Mouse (Mus musculus): ENCODE measurements around the gene Fhad1. TPM values are rescaled to one million over a fixed set of nuclear protein-coding genes. Genes with fewer than 3 reads are reported as not detected.

Gene Fhad1
- polyA plus RNA-seq, 1 experiment from 2014 or later = 4.9 TPM

DNA sequence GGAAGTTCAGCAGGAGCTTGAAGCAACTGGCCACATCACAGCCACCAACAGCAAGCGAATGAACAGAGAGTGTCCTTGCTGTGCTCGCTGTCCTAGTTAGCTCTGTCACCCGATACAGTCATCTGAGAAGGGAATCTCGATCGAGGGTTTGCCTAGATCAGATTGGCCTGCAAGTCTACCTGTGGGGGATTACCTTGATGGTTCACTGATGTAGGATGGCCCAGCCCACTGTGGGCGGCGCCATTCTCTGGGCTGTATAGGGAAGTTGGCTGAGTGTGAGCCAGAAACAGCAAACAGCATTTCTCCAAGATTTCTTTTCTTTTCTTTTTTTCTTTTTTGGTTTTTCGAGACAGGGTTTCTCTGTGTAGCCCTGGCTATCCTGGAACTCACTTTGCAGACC, 150.4 kb downstream of the Fhad1 start:
- ATAC-seq (ENCODE audit: low FRiP score, low TSS enrichment) (no peak), DNase-seq (ENCODE audit: low spot score) (no peak)
- Histone ChIP-seq H3K4me1 (replicated peaks; ENCODE audit: control insufficient read depth, insufficient read depth) (peaks cover 7% of the 10 kb centered on the region; the same call in 1 of the 2 replicates), H3K36me3 (ENCODE audit: control insufficient read depth, insufficient read depth, low read length) (peaks cover 4% of the 10 kb centered on the region), H3K9ac (ENCODE audit: low read length) (no peak overlapping the region), H3K27ac (replicated peaks) (no peak overlapping the region), H3K9me3 (ENCODE audit: control insufficient read depth, low read length) (no peaks in the 10 kb centered on the region), H3K27me3 (ENCODE audit: control insufficient read depth, insufficient read depth, low read length) (no peaks in the 10 kb centered on the region), H3K4me3 (ENCODE audit: low read depth, low read length) (no peak overlapping the region), H3K4me2 (replicated peaks; ENCODE audit: low read depth) (no peak overlapping the region)
- WGBS = 97% methylated on average over 8 of the region's 8 CpGs
- TF ChIP-seq EP300 (optimal IDR thresholded peaks at IDR 0.05) (no peak), CTCF (IDR thresholded peaks at IDR 0.05; ENCODE audit: low read depth) (no peak)

DNA sequence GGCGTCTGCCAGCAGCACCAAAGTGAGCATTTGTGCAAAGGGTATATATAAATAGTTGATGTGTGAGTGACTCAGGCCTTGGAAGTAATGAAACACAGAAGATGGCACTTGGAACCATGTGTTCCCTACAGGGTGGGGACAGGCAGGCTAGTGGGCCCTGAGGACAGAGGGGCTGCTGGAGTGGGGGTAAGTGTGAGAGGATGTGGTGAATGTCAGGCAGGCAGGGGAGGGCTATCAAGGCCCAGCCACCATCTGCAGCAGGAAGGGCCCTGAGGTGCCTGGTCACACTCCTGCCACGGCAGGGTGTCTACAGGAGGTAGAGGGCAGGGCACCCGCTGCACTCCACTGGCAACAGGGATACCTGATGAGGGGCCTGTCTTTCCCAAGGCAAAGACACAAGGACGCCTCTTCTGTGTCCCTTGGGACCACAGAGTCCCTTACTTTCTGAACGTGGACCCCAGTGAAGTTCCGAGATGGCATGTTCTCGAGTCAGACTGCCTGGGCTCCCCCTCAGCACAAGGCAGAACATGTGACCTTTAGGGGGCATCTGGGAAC, 151.1 kb downstream of the Fhad1 start:
- Histone ChIP-seq H3K9me3 (ENCODE audit: control insufficient read depth, low read length) (no peaks in the 10 kb centered on the region), H3K4me1 (replicated peaks; ENCODE audit: control insufficient read depth, insufficient read depth) (peaks cover 5% of the 10 kb centered on the region; the same call in 1 of the 2 replicates), H3K36me3 (ENCODE audit: control insufficient read depth, insufficient read depth, low read length) (peaks cover 6% of the 10 kb centered on the region), H3K27ac (replicated peaks) (0 out of 2 replicates have a peak overlapping the region, but pooled peaks have one; percentile 30), H3K27me3 (ENCODE audit: control insufficient read depth, insufficient read depth, low read length) (no peaks in the 10 kb centered on the region), H3K4me3 (ENCODE audit: low read depth, low read length) (no peak overlapping the region), H3K9ac (ENCODE audit: low read length) (no peak overlapping the region), H3K4me2 (replicated peaks; ENCODE audit: low read depth) (no peak overlapping the region)
- 83% methylated on average over 7 of the region's 7 CpGs for WGBS
- no peak for DNase-seq (ENCODE audit: low spot score)
- ATAC-seq (ENCODE audit: low FRiP score, low TSS enrichment) = no peak
- TF ChIP-seq CTCF (IDR thresholded peaks at IDR 0.05; ENCODE audit: low read depth) (no peak), EP300 (optimal IDR thresholded peaks at IDR 0.05) (no peak)

DNA sequence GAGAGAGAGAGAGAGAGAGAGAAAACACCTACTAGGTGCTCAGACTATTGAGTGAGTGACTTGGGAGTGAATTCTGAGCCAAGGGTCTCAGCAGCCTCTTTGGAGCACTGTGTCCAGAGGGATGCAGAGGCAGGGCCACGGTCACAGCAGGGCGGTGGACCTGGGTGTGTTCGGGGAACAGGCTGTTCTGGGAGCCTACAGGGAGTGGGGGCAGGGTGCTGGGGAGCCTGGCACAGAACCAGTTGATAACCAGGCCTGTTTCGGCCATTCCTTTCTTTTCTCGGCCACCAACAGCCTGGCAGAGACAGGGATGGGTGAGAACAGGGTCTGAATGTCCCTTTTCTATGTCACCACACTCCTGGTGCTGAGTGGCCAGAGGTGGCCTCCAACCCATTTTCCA, 152.0 kb downstream of the Fhad1 start:
- Histone ChIP-seq H3K4me3 (ENCODE audit: low read depth, low read length) (no peak overlapping the region), H3K36me3 (ENCODE audit: control insufficient read depth, insufficient read depth, low read length) (peaks cover 7% of the 10 kb centered on the region), H3K4me1 (replicated peaks; ENCODE audit: control insufficient read depth, insufficient read depth) (peaks cover 5% of the 10 kb centered on the region; the same call in 1 of the 2 replicates), H3K4me2 (replicated peaks; ENCODE audit: low read depth) (no peak overlapping the region), H3K9me3 (ENCODE audit: control insufficient read depth, low read length) (no peaks in the 10 kb centered on the region), H3K27me3 (ENCODE audit: control insufficient read depth, insufficient read depth, low read length) (no peaks in the 10 kb centered on the region), H3K9ac (ENCODE audit: low read length) (no peak overlapping the region), H3K27ac (replicated peaks) (no peak overlapping the region)
- DNase-seq (ENCODE audit: low spot score) = peak; percentile 73
- WGBS = 69% methylated on average over 5 of the region's 5 CpGs
- TF ChIP-seq CTCF (IDR thresholded peaks at IDR 0.05; ENCODE audit: low read depth) = no peak
- no peak for TF ChIP-seq EP300 (optimal IDR thresholded peaks at IDR 0.05)
- ATAC-seq (ENCODE audit: low FRiP score, low TSS enrichment) = peak; percentile 35; the same call in 1 of the 2 replicates

DNA sequence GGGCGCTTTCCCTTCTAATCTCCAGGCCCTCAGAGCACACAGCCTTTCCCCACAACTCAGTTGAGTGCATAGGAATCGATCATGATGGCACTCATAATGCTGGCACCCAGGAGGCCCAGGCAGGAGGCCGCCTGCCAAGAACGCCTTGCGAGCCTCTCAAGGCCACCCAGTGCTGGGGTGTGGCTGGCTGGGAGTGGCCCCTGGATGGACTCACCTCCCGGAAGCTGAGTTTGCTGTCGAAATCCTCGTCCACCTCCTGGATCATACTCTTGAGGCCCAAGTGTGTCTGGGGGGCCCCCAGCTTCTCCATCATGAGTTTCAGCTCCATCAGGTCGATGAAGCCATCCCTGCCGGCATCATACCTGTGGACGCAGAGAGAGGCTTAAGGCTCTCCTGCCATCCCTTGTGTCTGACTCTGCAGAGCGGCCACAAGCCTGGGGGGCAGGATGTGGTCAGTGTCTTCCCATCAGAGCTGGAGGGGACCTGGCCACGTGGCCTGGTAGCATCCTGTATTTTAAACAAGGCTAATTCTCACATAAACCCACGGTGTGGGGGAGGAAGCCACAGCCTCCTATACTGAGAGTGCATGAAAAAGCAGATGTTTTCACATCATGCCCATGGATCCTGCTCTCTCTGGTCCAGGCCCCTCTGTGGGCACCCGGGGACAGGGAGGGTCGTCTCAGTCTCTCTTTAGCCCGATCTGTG, 153.1 kb downstream of the Fhad1 start:
- no peaks in the 10 kb centered on the region for H3K9me3 ChIP-seq (ENCODE audit: control insufficient read depth, low read length)
- H3K4me3 ChIP-seq (ENCODE audit: low read depth, low read length) = no peak overlapping the region
- 81% methylated on average over 17 of the region's 17 CpGs for WGBS
- H3K36me3 ChIP-seq (ENCODE audit: control insufficient read depth, insufficient read depth, low read length) = peaks cover 7% of the 10 kb centered on the region
- H3K9ac ChIP-seq (ENCODE audit: low read length) = no peak overlapping the region
- H3K27me3 ChIP-seq (ENCODE audit: control insufficient read depth, insufficient read depth, low read length) = no peaks in the 10 kb centered on the region
- H3K4me1 ChIP-seq (replicated peaks; ENCODE audit: control insufficient read depth, insufficient read depth) = peaks cover under 1% of the 10 kb centered on the region; the same call in 1 of the 2 replicates
- no peak overlapping the region for H3K4me2 ChIP-seq (replicated peaks; ENCODE audit: low read depth)
- peak overlapping the region; percentile 46; the same call in 1 of the 2 replicates for H3K27ac ChIP-seq (replicated peaks)
- TF ChIP-seq EP300 (optimal IDR thresholded peaks at IDR 0.05) (no peak), CTCF (IDR thresholded peaks at IDR 0.05; ENCODE audit: low read depth) (no peak)
- peak; percentile 30 for ATAC-seq (ENCODE audit: low FRiP score, low TSS enrichment)
- peak; percentile 70 for DNase-seq (ENCODE audit: low spot score)

DNA sequence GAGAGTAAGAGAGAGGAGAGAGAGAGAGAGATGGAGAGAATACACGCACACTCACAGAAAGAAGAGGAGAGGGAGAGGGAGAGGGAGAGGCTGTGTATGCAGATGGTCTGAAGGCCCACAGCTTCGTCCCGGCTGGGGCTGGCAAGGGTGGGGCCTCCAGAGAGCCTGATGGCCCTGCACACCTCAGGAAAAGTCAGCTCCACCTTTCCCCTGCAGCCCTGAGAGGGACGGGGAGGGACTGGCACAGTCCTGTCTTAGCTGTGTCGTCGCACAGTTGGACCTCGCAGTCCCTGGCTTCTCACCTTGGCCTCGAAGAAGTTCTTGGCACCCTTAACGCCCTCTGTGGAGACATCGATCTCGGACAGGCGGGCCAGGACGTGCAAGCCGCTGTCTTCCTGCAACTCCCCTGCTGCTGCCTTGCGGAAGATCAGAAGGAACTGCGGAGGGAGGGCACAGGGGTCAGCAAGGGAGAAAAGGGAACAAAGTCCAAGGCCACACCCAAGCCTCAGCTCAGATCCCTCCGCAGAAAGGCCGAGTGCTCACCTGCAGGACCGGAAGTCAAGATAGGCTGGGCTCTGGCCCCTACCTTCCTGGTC, 154.5 kb downstream of the Fhad1 start:
- TF ChIP-seq EP300 (optimal IDR thresholded peaks at IDR 0.05) = no peak
- no peak for TF ChIP-seq CTCF (IDR thresholded peaks at IDR 0.05; ENCODE audit: low read depth)
- Histone ChIP-seq H3K36me3 (ENCODE audit: control insufficient read depth, insufficient read depth, low read length) (peaks cover 7% of the 10 kb centered on the region), H3K4me3 (ENCODE audit: low read depth, low read length) (no peak overlapping the region), H3K4me2 (replicated peaks; ENCODE audit: low read depth) (no peak overlapping the region), H3K27me3 (ENCODE audit: control insufficient read depth, insufficient read depth, low read length) (no peaks in the 10 kb centered on the region), H3K4me1 (replicated peaks; ENCODE audit: control insufficient read depth, insufficient read depth) (no peaks in the 10 kb centered on the region), H3K9ac (ENCODE audit: low read length) (no peak overlapping the region), H3K27ac (replicated peaks) (no peak overlapping the region; the same call in 1 of the 2 replicates), H3K9me3 (ENCODE audit: control insufficient read depth, low read length) (no peaks in the 10 kb centered on the region)
- DNase-seq (ENCODE audit: low spot score) = peak; percentile 81
- 55% methylated on average over 19 of the region's 19 CpGs for WGBS
- peak; percentile 49 for ATAC-seq (ENCODE audit: low FRiP score, low TSS enrichment)

DNA sequence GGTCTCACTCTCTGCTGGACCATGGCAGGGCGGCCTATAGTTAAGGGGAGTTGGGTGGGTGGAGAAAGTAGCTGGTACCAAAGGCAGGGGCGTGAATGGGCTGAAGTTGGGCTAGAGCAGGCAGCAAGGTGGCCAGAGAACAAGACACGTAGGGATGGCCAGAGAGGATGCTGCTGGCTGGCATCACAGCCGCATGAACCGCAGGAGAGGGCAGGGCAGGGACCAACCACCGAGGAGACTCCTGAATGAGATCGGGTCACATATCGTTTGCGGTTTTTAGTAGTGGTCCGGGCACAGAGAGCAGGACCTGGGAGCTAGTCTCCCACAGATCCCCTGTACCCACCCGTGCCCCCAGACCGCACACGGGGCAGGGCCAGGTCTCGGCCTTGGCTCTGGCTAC, 155.5 kb downstream of the Fhad1 start:
- no peak overlapping the region for H3K27ac ChIP-seq (replicated peaks)
- H3K4me3 ChIP-seq (ENCODE audit: low read depth, low read length) = no peak overlapping the region
- no peaks in the 10 kb centered on the region for H3K27me3 ChIP-seq (ENCODE audit: control insufficient read depth, insufficient read depth, low read length)
- DNase-seq (ENCODE audit: low spot score) = no peak
- no peak overlapping the region for H3K9ac ChIP-seq (ENCODE audit: low read length)
- 97% methylated on average over 14 of the region's 14 CpGs for WGBS
- ATAC-seq (ENCODE audit: low FRiP score, low TSS enrichment) = no peak
- no peaks in the 10 kb centered on the region for H3K9me3 ChIP-seq (ENCODE audit: control insufficient read depth, low read length)
- no peaks in the 10 kb centered on the region for H3K4me1 ChIP-seq (replicated peaks; ENCODE audit: control insufficient read depth, insufficient read depth)
- H3K36me3 ChIP-seq (ENCODE audit: control insufficient read depth, insufficient read depth, low read length) = peaks cover 7% of the 10 kb centered on the region
- TF ChIP-seq EP300 (optimal IDR thresholded peaks at IDR 0.05) (no peak), CTCF (IDR thresholded peaks at IDR 0.05; ENCODE audit: low read depth) (no peak)
- no peak overlapping the region for H3K4me2 ChIP-seq (replicated peaks; ENCODE audit: low read depth)

Measured in stomach, postnatal 0 days (tissue).